Mouse (Mus musculus): ENCODE results near the gene Hhipl1. TPM values are rescaled to one million over a fixed set of nuclear protein-coding genes. Genes with fewer than 3 reads are reported as not detected.

Gene Hhipl1
- polyA plus RNA-seq, 1 experiment from 2014 or later: 1.8 TPM

DNA sequence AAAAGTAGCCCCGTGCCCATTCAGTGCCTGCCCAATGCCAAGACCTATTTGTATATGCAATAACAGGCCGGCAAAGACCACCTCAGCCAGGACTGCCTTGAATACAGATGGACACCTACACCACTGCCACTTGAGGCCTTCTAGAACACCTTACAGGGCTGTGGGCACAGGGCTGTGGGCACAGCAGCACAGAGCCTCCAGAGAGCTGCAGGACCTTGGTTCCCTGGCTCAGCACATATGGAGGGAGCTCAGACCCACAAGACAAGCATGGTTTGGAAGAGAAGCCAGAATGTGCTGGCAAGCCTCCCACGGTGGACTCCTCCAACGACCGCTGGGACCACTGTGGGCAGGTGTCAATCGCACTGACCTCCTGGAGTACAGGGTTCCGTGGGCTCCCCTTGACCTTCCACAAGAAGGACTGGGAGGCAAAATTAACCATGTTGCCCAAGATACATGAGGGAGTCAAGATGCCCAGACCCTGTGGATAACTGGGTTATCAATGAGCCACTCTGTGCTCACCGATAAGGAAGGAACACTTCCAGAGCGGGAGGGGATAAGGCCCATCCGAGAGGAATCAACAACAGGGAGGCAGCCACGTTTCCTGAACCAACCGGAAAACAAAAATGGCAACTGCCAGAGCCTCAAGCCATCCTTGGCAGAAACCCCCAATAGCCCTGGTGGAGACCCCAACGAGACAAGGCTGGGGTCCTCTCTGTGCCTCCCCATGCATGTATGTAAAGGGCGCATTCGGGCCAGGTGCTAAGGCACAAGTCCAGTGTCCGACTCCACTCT, 34.5 kb upstream of the Hhipl1 start:
- Histone ChIP-seq H3K9me3 (no peaks in the 10 kb centered on the region), H3K4me2 (replicated peaks) (peak overlapping the region; percentile 94), H3K9ac (replicated peaks) (peak overlapping the region; percentile 29), H3K4me1 (peaks cover 64% of the 10 kb centered on the region), H3K4me3 (peak overlapping the region; percentile 80), H3K27ac (replicated peaks) (no peak overlapping the region), H3K27me3 (no peaks in the 10 kb centered on the region), H3K36me3 (no peaks in the 10 kb centered on the region)
- ATAC-seq (replicated peaks): no peak
- 66% methylated on average over 16 of the region's 16 CpGs for WGBS

DNA sequence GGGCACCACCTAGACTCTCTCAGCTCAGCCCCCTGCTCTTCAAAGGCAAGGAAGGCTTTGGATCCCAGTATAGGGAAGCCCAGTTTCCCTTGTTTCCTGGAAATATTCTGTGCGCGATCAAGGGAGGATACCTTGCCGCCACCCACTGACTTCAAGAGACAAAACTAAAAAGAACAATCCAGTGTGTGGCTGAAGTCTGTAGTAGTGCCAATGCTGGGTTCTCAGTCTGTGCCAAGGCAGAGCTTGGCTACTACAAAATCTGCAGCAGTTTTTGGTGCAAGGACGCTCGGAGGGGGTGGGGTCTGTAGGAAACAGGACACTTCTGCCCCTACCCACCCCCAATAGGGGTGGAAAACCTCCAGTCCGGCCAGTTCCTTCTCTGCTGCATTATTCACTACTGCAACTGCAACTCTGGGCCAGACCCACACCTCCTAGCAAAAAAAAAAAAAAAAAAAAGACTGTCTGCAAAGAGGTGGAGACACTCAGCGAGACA, 33.9 kb upstream of the Hhipl1 start:
- peaks cover 64% of the 10 kb centered on the region for H3K4me1 ChIP-seq
- peak overlapping the region; percentile 29; the same call in 1 of the 2 replicates for H3K9ac ChIP-seq (replicated peaks)
- H3K9me3 ChIP-seq: no peaks in the 10 kb centered on the region
- H3K27ac ChIP-seq (replicated peaks): no peak overlapping the region
- H3K4me3 ChIP-seq: peak overlapping the region; percentile 80
- WGBS: 40% methylated on average over 7 of the region's 7 CpGs
- no peak for ATAC-seq (replicated peaks)
- H3K36me3 ChIP-seq: no peaks in the 10 kb centered on the region
- peak overlapping the region; percentile 94 for H3K4me2 ChIP-seq (replicated peaks)
- no peaks in the 10 kb centered on the region for H3K27me3 ChIP-seq

GRCm38 (mm10) chr12:108273466-108274312, 32.4 kb upstream of the Hhipl1 start:
- no peaks in the 10 kb centered on the region for H3K36me3 ChIP-seq
- H3K4me2 ChIP-seq (replicated peaks): peak overlapping the region; percentile 94
- WGBS: 3% methylated on average over 21 of the region's 21 CpGs
- peak overlapping the region; percentile 80 for H3K4me3 ChIP-seq
- no peak for ATAC-seq (replicated peaks)
- no peaks in the 10 kb centered on the region for H3K9me3 ChIP-seq
- H3K27ac ChIP-seq (replicated peaks): no peak overlapping the region
- H3K27me3 ChIP-seq: no peaks in the 10 kb centered on the region
- peak overlapping the region; percentile 82 for H3K9ac ChIP-seq (replicated peaks)
- H3K4me1 ChIP-seq: peaks cover 77% of the 10 kb centered on the region

DNA sequence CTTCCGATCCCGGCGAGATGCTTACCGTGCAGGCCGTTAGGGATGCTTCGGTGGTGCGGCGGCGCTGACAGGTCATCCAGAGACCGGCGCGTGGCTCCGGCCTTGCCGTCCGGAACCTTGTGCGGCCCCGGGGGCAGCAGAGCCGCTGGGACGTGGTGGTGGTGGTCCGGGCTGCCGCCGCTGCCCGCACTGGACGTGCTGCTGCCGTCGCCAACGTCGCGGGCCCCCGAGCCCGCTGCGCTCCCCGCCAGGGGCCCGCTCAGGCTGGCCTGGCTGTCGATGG, 31.8 kb upstream of the Hhipl1 start:
- Histone ChIP-seq H3K36me3 (no peaks in the 10 kb centered on the region), H3K27me3 (no peaks in the 10 kb centered on the region), H3K4me1 (peaks cover 78% of the 10 kb centered on the region), H3K9ac (replicated peaks) (peak overlapping the region; percentile 82), H3K4me2 (replicated peaks) (peak overlapping the region; percentile 94), H3K4me3 (peak overlapping the region; percentile 80), H3K9me3 (no peaks in the 10 kb centered on the region), H3K27ac (replicated peaks) (peak overlapping the region; percentile 90)
- ATAC-seq (replicated peaks): no peak
- WGBS: under 1% methylated on average over 35 of the region's 35 CpGs

DNA sequence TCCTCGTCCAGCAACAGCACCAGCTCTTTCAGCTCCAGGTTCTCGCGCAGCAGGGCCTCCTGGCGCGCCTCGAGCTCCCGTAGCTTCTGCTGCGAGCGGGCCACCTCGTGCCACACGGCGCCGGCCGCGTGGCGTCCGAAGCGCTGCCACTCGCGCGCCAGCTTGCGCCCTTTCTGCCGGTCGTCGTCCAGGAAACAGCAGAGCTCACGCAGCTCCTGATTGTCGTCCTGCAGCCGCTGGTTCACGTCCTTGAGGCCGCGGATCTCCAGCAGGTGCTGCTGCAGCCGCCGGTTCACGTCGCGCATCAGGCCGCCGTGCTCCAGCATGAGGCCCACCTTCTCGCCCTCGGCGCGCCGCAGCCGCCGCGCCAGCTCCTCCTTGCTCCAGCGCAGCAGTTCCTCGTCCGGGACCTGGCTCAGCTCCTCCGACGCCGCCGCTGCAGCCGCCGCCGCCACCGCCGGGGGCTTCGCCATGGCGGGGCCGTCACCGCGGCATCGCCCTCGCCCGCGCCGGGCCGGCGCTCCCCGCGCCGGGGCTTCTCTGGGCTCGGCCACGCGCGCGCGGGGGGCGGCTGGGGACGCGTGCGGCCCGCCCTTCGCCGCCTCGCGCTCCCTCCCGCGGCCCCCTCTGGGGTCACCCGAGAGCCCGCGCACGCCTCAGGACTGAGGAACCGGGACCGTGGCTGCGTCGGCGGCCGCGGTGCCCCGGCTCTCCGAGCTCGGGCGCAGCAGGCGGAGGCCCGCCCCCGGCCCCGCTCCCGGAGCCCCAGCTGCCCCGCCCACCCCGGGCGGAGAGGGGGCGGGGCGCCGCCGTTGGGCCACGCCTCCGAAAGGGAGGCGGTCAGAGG, 31.2 kb upstream of the Hhipl1 start, which contains the start of gene Ccdc85c:
Gene Ccdc85c (minus strand): TSS at position 765 of the 847 bp plus-strand sequence.
- H3K4me3 ChIP-seq: peak within 1 kb of the TSS; percentile 80
- H3K36me3 ChIP-seq: no peaks in the 10 kb centered on the region
- H3K4me1 ChIP-seq: peaks cover 72% of the 10 kb centered on the region
- no peaks in the 10 kb centered on the region for H3K9me3 ChIP-seq
- peak within 1 kb of the TSS; percentile 90 for H3K27ac ChIP-seq (replicated peaks)
- peak within 1 kb of the TSS; percentile 82 for H3K9ac ChIP-seq (replicated peaks)
- WGBS: under 1% methylated on average over 96 of the region's 120 CpGs
- peak; percentile 75; the same call in 1 of the 2 replicates for ATAC-seq (replicated peaks)
- no peaks in the 10 kb centered on the region for H3K27me3 ChIP-seq
- H3K4me2 ChIP-seq (replicated peaks): peak within 1 kb of the TSS; percentile 94

GRCm38 (mm10) chr12:108275508-108275890, 30.6 kb upstream of the Hhipl1 start:
- ATAC-seq (replicated peaks): peak; percentile 87
- Histone ChIP-seq H3K9ac (replicated peaks) (peak overlapping the region; percentile 61), H3K9me3 (no peaks in the 10 kb centered on the region), H3K36me3 (no peaks in the 10 kb centered on the region), H3K4me3 (peak overlapping the region; percentile 80), H3K27me3 (no peaks in the 10 kb centered on the region), H3K4me2 (replicated peaks) (peak overlapping the region; percentile 64), H3K4me1 (peaks cover 66% of the 10 kb centered on the region), H3K27ac (replicated peaks) (peak overlapping the region; percentile 89)
- under 1% methylated on average over 28 of the region's 37 CpGs for WGBS

DNA sequence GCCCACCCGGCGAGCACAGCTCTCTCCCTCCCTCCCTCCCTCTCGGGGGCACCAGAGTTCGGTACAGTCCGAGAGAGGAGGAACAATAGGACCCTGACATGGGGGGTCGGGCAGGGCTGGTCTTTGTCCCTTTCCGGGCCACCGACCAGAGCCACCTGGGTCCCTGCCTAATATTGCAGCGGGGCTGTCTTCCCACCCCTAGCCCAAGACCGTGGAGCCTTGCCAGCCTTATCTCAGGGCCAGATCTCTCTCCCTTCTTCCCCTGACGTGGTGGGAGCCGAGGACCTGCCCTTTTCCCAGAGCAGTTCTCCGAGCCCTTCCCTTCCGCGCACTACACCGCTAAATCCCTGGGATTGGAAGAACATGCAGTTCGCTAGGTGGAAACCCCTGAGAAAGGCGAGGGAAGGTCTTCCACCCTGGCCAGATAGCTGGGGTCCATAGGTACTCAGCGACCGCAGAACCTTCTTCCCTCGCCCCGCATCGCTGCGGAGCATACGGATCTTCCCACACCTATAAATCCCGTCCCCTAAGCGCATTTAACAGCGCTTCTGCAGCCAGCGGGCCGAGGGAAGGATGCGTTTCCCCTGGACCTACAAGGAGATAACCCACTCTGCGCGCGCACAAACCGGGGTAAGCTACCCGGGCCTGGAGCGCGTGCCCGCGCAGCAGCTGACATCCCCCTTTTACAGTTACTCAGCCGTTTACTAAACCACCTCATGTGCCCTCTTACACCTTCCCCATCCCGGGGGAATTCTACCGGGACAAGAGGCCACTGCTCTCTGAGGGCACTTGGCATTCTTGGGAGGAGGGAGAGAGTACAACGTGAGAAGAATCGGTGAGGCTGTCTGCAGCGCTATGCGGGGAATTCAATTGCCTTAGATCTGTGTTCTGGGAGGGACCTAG, 29.9 kb upstream of the Hhipl1 start:
- peak overlapping the region; percentile 61 for H3K9ac ChIP-seq (replicated peaks)
- no peaks in the 10 kb centered on the region for H3K36me3 ChIP-seq
- WGBS: under 1% methylated on average over 46 of the region's 47 CpGs
- ATAC-seq (replicated peaks): no peak; the same call in none of the 2 replicates
- peaks cover 60% of the 10 kb centered on the region for H3K4me1 ChIP-seq
- no peaks in the 10 kb centered on the region for H3K9me3 ChIP-seq
- no peaks in the 10 kb centered on the region for H3K27me3 ChIP-seq
- H3K4me2 ChIP-seq (replicated peaks): peak overlapping the region; percentile 64
- peak overlapping the region; percentile 80 for H3K4me3 ChIP-seq
- peak overlapping the region; percentile 89 for H3K27ac ChIP-seq (replicated peaks)

DNA sequence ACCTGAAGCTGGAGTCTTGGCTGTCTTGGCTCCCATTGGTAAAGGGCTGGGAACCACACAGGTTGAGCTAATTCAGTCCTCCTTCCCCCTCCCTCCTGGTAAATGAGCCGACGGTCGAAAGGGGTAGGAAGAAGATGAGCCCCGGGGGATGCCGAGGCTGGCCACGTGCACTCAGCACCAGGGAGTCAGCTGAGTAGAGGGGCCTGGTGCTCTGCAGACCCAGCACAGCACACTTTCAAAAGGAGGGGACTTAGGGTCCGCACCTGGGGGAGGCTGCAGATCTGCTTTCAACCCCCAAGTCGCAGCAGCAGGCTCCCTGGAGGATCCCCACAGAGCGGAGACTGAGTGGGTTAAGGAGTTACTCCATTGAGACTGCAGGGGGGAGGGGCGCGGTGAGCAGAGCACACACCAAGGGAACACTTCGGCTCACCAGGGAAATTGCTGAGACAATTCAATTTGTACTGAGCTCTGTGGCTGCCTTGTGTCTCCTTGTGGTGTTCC, 28.7 kb upstream of the Hhipl1 start:
- no peak; the same call in 1 of the 2 replicates for ATAC-seq (replicated peaks)
- WGBS: 3% methylated on average over 12 of the region's 12 CpGs

DNA sequence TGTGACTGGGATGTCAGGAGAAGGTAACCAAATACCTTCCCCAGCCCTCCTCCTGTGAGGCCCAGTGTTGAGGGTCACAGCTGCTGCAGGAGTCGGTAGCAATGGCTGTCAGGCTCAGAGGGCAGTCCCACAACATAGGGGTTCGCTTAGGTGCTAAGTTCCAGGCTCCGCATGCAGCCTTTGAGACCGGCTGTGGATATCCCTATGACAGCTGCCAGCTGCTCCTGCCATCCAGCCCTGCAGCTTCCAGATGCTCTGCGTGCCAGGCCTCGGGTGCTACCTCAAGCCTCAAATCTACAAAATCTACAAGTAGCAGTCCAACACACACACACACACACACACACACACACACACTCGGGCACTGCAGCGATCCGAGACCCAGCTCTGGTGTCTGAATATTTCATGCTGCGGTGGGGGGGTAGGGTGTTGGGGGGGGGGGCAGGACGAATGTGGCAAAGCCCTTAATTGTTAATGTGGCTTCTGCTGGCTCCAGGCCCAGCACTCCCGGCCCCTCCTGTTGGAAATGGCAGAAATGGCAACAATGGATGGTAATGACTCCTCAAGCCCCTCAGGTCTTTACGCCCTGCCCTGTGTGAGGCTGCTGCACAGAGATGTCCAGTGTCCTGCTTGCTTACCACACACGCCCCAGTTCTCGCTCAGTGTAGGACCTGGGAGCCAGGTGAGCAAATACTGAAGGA, 27.7 kb upstream of the Hhipl1 start:
- Histone ChIP-seq H3K4me2 (replicated peaks) (peak overlapping the region; percentile 64), H3K9ac (replicated peaks) (peak overlapping the region; percentile 61; the same call in 1 of the 2 replicates), H3K27ac (replicated peaks) (no peak overlapping the region), H3K36me3 (no peaks in the 10 kb centered on the region), H3K4me1 (peaks cover 38% of the 10 kb centered on the region), H3K9me3 (no peaks in the 10 kb centered on the region), H3K4me3 (no peak overlapping the region), H3K27me3 (no peaks in the 10 kb centered on the region)
- 24% methylated on average over 15 of the region's 15 CpGs for WGBS
- ATAC-seq (replicated peaks): no peak

More for the DNA sequence above, 28.7 kb upstream of the Hhipl1 start:
- Histone ChIP-seq H3K27ac (replicated peaks) (peak overlapping the region; percentile 89), H3K9me3 (no peaks in the 10 kb centered on the region), H3K9ac (replicated peaks) (peak overlapping the region; percentile 61), H3K4me3 (peak overlapping the region; percentile 80), H3K27me3 (no peaks in the 10 kb centered on the region), H3K4me1 (peaks cover 47% of the 10 kb centered on the region), H3K4me2 (replicated peaks) (peak overlapping the region; percentile 64), H3K36me3 (no peaks in the 10 kb centered on the region)

All from forebrain, embryonic 15.5 days (tissue).